26 mouse cellular contexts compared by ENCODE assay signal in genomic region chr2:166164601-166165000, GRCm38 (mm10).
"Had no signal": no experiment of that assay in that cellular context is flagged by ENCODE, and none has a peak within 500 bp of the region (broad histone marks: within the 10 kb centered on the region; RNA-seq: fewer than 3 reads in every experiment).

No protein-coding gene starts in this region.

- H3K4me2 ChIP-seq: heart, embryonic 12.5 days; hindbrain, embryonic 12.5 days; hindbrain, embryonic 14.5 days; intestine, embryonic 15.5 days; kidney, embryonic 15.5 days; limb, embryonic 13.5 days; limb, embryonic 15.5 days had no signal

- H3K27me3 ChIP-seq: heart, embryonic 12.5 days; intestine, embryonic 15.5 days; kidney, embryonic 15.5 days; limb, embryonic 13.5 days; limb, embryonic 15.5 days had no signal

- DNase-seq: gastrocnemius, adult 2 months; gastrocnemius, postnatal 10 days; gastrocnemius, postnatal 25 days; heart, adult 11 months; heart, adult 2 months; heart, postnatal 10 days; heart, postnatal 4 days; kidney, adult 2 months; kidney, adult 9 months; kidney, postnatal 14 days; kidney, postnatal 36 days; layer of hippocampus, adult 9-11 months; layer of hippocampus, postnatal 36 days; left cerebral cortex, postnatal 4 days had no signal

- H3K9ac ChIP-seq: heart, embryonic 12.5 days; hindbrain, embryonic 12.5 days; hindbrain, embryonic 14.5 days; intestine, embryonic 15.5 days; kidney, embryonic 15.5 days; limb, embryonic 13.5 days; limb, embryonic 15.5 days had no signal

- H3K36me3 ChIP-seq: heart, embryonic 12.5 days; hindbrain, embryonic 10.5 days; hindbrain, embryonic 12.5 days; intestine, embryonic 15.5 days; kidney, embryonic 15.5 days; limb, embryonic 13.5 days; limb, embryonic 15.5 days had no signal

- H3K27ac ChIP-seq: gastrocnemius, adult 2 months; heart, adult 2 months; hindbrain, embryonic 10.5 days; hindbrain, embryonic 12.5 days; hindbrain, embryonic 14.5 days; intestine, embryonic 15.5 days; kidney, embryonic 15.5 days; kidney, postnatal 0 days had no signal

- ATAC-seq: hindbrain, embryonic 16.5 days; inflammation-experienced regulatory T-cells, adult 6 months; intestine, embryonic 15.5 days; intestine, postnatal 0 days had no signal

- H3K4me3 ChIP-seq: gastrocnemius, adult 2 months; heart, adult 2 months; heart, embryonic 12.5 days; hindbrain, embryonic 10.5 days; hindbrain, embryonic 12.5 days; intestine, embryonic 15.5 days; kidney, embryonic 15.5 days; limb, embryonic 13.5 days; limb, embryonic 15.5 days had no signal

- H3K9me3 ChIP-seq: heart, embryonic 12.5 days; hindbrain, embryonic 10.5 days; hindbrain, embryonic 12.5 days; intestine, embryonic 15.5 days; kidney, embryonic 15.5 days; limb, embryonic 13.5 days; limb, embryonic 15.5 days had no signal
